Mouse (Mus musculus) heart, postnatal 0 days (tissue): ENCODE measurements around the gene Coa5. TPM values are rescaled to one million over a fixed set of nuclear protein-coding genes. Genes with fewer than 3 reads are reported as not detected.
A peak's percentile ranks its signal among the peaks of the same experiment; 100 is the strongest.

ENCODE experiments used
- ATAC-seq: fragments of 200-750 bp; cut with Nextera tagmentation; 2 replicates; pipeline ENCODE4 v1.8.0; 2017; ENCODE audit warnings: low read depth, moderate number of reproducible peaks, moderate library complexity; ENCODE audit not compliant: insufficient read depth
- DNase-seq: peaks from one replicate; pipeline ENCODE4 v3.0.0-alpha.2; 2016; ENCODE audit warnings: low spot score
- H3K27ac ChIP-seq: fragments of 300-500 bp; sonication (generic); 2 replicates; pipeline ENCODE4 v1.5.1; 2014; ENCODE audit warnings: low read depth, mild to moderate bottlenecking
- H3K27me3 ChIP-seq: fragments of 300-500 bp; sonication (generic); 2 replicates; pipeline ENCODE4 v1.6.1; 2014; ENCODE audit warnings: low read length, mixed read lengths; ENCODE audit not compliant: control insufficient read depth, insufficient read depth
- H3K36me3 ChIP-seq: fragments of 300-500 bp; sonication (generic); replicated peaks from 2 replicates; pipeline ENCODE4 v1.6.1; 2014; ENCODE audit warnings: low read length, mixed read lengths; ENCODE audit not compliant: control insufficient read depth, insufficient read depth
- H3K4me1 ChIP-seq: fragments of 300-500 bp; sonication (generic); 2 replicates; pipeline ENCODE4 v1.6.1; 2014; ENCODE audit warnings: antibody characterized with exemption; ENCODE audit not compliant: control insufficient read depth, insufficient read depth
- H3K4me2 ChIP-seq: fragments of 300-500 bp; sonication (generic); 2 replicates; pipeline ENCODE4 v1.6.1; 2014; ENCODE audit warnings: low read depth, mild to moderate bottlenecking, low read length, moderate library complexity
- H3K4me3 ChIP-seq: fragments of 300-500 bp; sonication (generic); 2 replicates; pipeline ENCODE4 v1.5.1; 2014; ENCODE audit warnings: low read depth, low read length
- H3K9ac ChIP-seq: fragments of 300-500 bp; sonication (generic); replicated peaks from 2 replicates; pipeline ENCODE4 v1.6.1; 2014; ENCODE audit warnings: low read depth, low read length, mixed read lengths
- H3K9me3 ChIP-seq: fragments of 300-500 bp; sonication (generic); replicated peaks from 2 replicates; pipeline ENCODE4 v1.6.1; 2016; ENCODE audit warnings: low read length; ENCODE audit not compliant: control insufficient read depth
- CTCF ChIP-seq: IDR thresholded peaks from 2 replicates; pipeline ENCODE4 v1.5.1; 2016; ENCODE audit warnings: antibody characterized with exemption, control low read depth, low read depth
- EP300 ChIP-seq: IDR thresholded peaks from 2 replicates; pipeline ENCODE4 v1.6.1; 2016; ENCODE audit warnings: antibody characterized with exemption, low read depth
- WGBS: fragments of 180-500 bp; shearing (Covaris S2); extraction: QIAGEN DNeasy Blood & Tissue Kit; methylation state at CpG from one replicate; pipeline ENCODE4 v1.1.7; 2014; 5-methylcytosine and 5-hydroxymethylcytosine counted together
- polyA plus RNA-seq: library from polyadenylated mRNA; unstranded; fragments of >200 nt; fragmentation: Nextera tagmentation; extraction: Ambion mirVana; gene quantifications from 2 replicates; pipeline ENCODE4 v1.2.1, GENCODE M21; 2015
- total RNA-seq: library from RNA; depleted of rRNA; stranded (reverse); fragments of >200 nt; gene quantifications from 2 replicates; pipeline ENCODE4 v1.2.3, GENCODE M21; 2014; ENCODE audit warnings: low replicate concordance

The Coa5 gene
- total and polyA plus RNA-seq, 2 experiments from 2014 or later, result 60.1 to 65.0 TPM

DNA sequence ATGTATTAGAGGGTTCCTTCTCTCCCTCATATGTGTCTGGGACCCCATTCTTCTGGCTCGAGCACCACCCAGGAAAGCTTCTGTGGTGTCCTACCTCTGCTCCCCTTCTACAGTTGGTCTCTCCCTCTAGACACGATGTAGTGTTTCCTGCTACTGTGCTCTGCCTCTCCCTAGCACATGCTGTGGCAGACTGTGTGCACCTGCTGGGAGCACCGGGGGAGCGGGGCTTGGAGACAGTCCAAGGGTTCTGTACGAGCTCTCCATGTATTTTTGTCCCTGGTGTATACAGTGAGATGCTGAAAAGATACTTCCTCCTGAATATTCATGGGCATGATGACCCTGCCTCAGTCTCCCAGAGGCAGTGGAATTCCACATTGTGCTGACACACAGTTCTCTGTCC lies 36.7 kb downstream of the Coa5 start:
- peaks cover 17% of the 10 kb centered on the region for H3K36me3 ChIP-seq
- WGBS, result 48% methylated on average over 5 of the region's 5 CpGs
- no peak overlapping the region for H3K4me3 ChIP-seq

GRCm38 (mm10) chr1:37386448-37386971 lies 43.4 kb downstream of the Coa5 start:
- Histone ChIP-seq H3K36me3 (peaks cover 5% of the 10 kb centered on the region), H3K9me3 (no peaks in the 10 kb centered on the region), H3K27ac (peak overlapping the region; percentile 59), H3K4me1 (peaks cover 20% of the 10 kb centered on the region), H3K9ac (no peak overlapping the region), H3K4me3 (no peak overlapping the region), H3K27me3 (no peaks in the 10 kb centered on the region), H3K4me2 (no peak overlapping the region)
- TF ChIP-seq EP300 (0 out of 2 replicates have a peak, but pooled peaks have one; percentile 19), CTCF (no peak)
- peak; percentile 26 for DNase-seq
- peak; percentile 66 for ATAC-seq
- WGBS, result 25% methylated on average over 7 of the region's 7 CpGs

More for the DNA sequence above, 36.7 kb downstream of the Coa5 start:
- Histone ChIP-seq H3K27me3 (no peaks in the 10 kb centered on the region), H3K9me3 (no peaks in the 10 kb centered on the region), H3K4me1 (no peaks in the 10 kb centered on the region), H3K9ac (no peak overlapping the region), H3K4me2 (no peak overlapping the region), H3K27ac (no peak overlapping the region)
- TF ChIP-seq CTCF (no peak), EP300 (no peak)
- no peak for ATAC-seq
- no peak for DNase-seq

- peaks cover 13% of the 10 kb centered on the region for H3K36me3 ChIP-seq
- ATAC-seq, result peak; percentile 39; the same call in 1 of the 2 replicates
- no peaks in the 10 kb centered on the region for H3K9me3 ChIP-seq
- H3K9ac ChIP-seq, result no peak overlapping the region
- no peak overlapping the region for H3K4me3 ChIP-seq
- TF ChIP-seq CTCF, result no peak
- no peak for TF ChIP-seq EP300
- H3K27ac ChIP-seq, result peak overlapping the region; percentile 25; the same call in 1 of the 2 replicates
- H3K27me3 ChIP-seq, result no peaks in the 10 kb centered on the region
- WGBS, result 44% methylated on average over 3 of the region's 3 CpGs
- H3K4me2 ChIP-seq, result no peak overlapping the region
- DNase-seq, result no peak
- H3K4me1 ChIP-seq, result peaks cover 20% of the 10 kb centered on the region
Observed at GRCm38 (mm10) chr1:37384304-37384703, 45.6 kb downstream of the Coa5 start.

DNA sequence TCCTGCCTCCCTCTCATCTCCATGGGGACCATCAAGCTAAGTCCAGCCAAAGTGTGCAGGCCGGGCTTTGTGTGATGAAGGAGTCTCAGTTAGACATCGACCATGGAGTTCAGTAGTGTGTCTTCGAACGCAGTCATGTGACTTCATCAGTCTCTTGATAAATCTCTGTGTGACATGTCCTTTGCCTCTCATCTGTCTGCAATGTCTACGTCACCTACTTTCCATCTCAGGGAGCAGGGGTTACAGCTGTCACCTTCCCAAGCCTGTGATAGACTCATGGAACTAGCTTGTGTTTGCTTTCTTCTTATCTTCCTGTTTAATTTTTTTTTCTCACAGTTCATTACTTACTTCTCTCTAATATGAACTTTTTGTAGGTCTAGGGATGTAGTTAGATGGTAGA lies 49.0 kb downstream of the Coa5 start:
- H3K4me2 ChIP-seq, result no peak overlapping the region
- DNase-seq, result no peak
- H3K27ac ChIP-seq, result no peak overlapping the region
- H3K9ac ChIP-seq, result no peak overlapping the region
- H3K9me3 ChIP-seq, result no peaks in the 10 kb centered on the region
- H3K36me3 ChIP-seq, result peaks cover 24% of the 10 kb centered on the region
- 84% methylated on average over 5 of the region's 5 CpGs for WGBS
- H3K27me3 ChIP-seq, result no peaks in the 10 kb centered on the region
- H3K4me1 ChIP-seq, result peaks cover 9% of the 10 kb centered on the region; the same call in 1 of the 2 replicates
- no peak for ATAC-seq
- TF ChIP-seq EP300, result no peak
- no peak for TF ChIP-seq CTCF
- H3K4me3 ChIP-seq, result no peak overlapping the region

GRCm38 (mm10) chr1:37379536-37379935 lies 50.4 kb downstream of the Coa5 start:
- ATAC-seq (no peak), DNase-seq (no peak)
- TF ChIP-seq CTCF (no peak), EP300 (no peak)
- H3K27ac ChIP-seq, result no peak overlapping the region
- H3K4me2 ChIP-seq, result no peak overlapping the region
- H3K9me3 ChIP-seq, result no peaks in the 10 kb centered on the region
- WGBS, result 64% methylated on average over 4 of the region's 4 CpGs
- H3K9ac ChIP-seq, result no peak overlapping the region
- H3K4me3 ChIP-seq, result no peak overlapping the region
- no peaks in the 10 kb centered on the region for H3K27me3 ChIP-seq
- H3K4me1 ChIP-seq, result peaks cover 7% of the 10 kb centered on the region; the same call in 1 of the 2 replicates
- H3K36me3 ChIP-seq, result peaks cover 24% of the 10 kb centered on the region

DNA sequence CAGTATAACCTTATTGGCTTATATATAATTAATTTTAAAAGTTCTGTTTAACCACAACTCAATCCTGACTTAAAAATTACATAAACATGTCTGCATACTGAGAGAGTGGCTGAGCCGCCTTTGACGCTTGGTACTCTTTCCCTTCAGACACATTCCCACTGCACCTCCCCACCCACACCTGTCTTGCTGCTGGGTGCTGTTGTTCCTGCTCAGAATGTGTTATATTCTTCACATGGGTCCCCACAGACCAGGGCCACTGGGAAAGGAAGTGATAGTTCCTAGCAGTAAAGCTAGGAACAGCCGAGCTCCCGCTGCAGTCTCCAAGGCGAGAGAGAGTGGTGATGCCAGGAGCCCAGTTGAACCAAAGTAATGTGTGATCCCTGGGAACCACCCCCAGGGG lies 51.8 kb downstream of the Coa5 start:
- no peak overlapping the region for H3K9ac ChIP-seq
- no peaks in the 10 kb centered on the region for H3K4me1 ChIP-seq
- H3K4me2 ChIP-seq, result no peak overlapping the region
- ATAC-seq (no peak), DNase-seq (no peak)
- H3K27me3 ChIP-seq, result no peaks in the 10 kb centered on the region
- no peak overlapping the region for H3K27ac ChIP-seq
- H3K9me3 ChIP-seq, result no peaks in the 10 kb centered on the region
- TF ChIP-seq EP300 (no peak), CTCF (no peak)
- 92% methylated on average over 5 of the region's 5 CpGs for WGBS
- H3K4me3 ChIP-seq, result no peak overlapping the region
- H3K36me3 ChIP-seq, result peaks cover 24% of the 10 kb centered on the region
